Mouse (Mus musculus) B cell, adult (primary cell): ENCODE data around the gene Chst14. TPM values are rescaled to one million over a fixed set of nuclear protein-coding genes. Genes with fewer than 3 reads are reported as not detected.

Experiments
- total RNA-seq: library from RNA; stranded (reverse); gene quantifications from 4 replicates; pipeline ENCODE4 v1.2.4, GENCODE M21; 2023; ENCODE audit not compliant: inconsistent age

The Chst14 gene
- 3.6 to 4.3 TPM (median 4.0 TPM) in 4 replicates for total RNA-seq

DNA sequence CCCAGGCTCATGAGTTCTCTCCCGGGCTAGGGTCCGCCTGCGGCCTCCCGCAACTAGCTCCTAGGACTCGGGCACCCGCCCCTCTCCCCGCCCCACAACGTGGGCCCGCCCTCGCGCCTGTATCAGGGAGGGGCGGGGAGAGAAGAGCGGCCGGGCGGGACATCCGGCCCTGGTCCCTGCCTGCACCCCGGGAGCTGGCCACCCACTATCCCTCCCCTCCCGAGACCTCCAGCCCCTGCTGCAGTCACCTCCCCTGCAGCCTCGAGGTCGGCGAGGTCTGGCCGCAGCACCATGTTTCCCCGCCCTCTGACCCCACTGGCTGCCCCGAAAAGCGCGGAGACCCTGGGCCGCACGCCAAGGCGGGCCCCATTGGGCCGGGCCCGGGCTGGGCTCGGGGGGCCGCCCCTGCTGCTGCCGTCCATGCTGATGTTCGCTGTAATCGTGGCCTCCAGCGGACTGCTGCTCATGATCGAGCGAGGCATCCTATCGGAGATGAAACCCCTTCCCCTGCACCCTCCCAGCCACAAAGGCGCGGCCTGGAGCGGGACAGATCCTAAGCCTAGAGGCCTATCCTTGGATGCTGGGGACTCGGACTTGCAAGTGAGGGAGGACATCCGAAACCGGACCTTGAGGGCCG is at the start of gene Chst14:
Chst14 (plus strand) TSS at position 136 of the 637 bp plus-strand sequence.

DNA sequence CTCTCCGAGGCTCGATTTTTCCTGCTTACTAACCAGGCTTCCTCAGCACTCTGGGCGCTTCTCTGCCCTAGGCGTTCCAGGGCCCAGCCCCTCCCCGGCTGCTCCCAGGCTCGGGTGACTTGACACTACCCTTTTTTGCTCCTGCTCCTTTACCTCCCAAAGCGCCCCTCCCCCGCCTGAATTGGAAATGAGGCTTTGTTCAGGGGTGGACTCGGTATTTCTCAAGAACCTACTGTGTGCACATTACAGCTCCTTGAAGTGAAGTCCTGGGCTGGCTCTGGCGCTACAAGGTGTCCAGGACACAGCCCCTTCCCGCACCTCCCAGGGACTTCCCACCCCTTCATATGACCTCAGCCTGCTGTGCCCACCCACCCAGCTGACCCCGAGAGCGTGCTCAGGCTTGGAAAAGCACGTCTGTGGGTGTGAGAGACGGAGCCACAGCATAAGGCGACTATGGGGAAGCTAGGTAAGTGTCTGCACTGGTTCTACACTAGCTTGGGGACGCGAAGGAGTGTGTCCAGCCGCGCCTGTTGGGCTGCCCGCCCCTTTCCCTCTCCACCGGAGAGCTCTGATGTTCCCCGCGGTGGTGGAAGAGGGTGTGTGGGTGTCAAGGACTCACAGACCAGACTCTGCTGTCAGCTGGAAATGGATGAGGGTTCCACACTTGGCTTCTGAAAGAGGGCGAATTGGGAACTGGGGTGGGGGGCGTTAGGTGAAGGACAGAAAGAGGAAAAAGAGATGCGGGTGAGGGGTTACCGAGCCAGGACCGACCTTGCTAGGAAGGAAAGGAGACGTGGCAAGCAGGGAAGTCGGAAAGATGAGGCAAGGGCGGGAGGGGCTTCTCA is 26.1 kb upstream of the Chst14 start, which contains the start of gene Bahd1:
Bahd1 (plus strand) TSS at position 397 of the 845 bp plus-strand sequence.

Other genes with a start within 250 kb of the Chst14 start
- gene Ankrd63, start 222.5 kb upstream of the Chst14 start, total RNA-seq: 0.33 to 0.45 TPM (median 0.40 TPM) in 4 replicates
- 87.6 to 107 TPM (median 99.4 TPM) in 4 replicates for gene Plcb2, start 198.1 kb upstream of the Chst14 start, total RNA-seq
- gene Inafm2, start 180.7 kb upstream of the Chst14 start, total RNA-seq: 16.6 to 23.0 TPM (median 17.8 TPM) in 4 replicates
- 0.57 TPM in 1 of 4 replicates, not detected in the others for gene Ccdc9b, start 163.8 kb upstream of the Chst14 start, total RNA-seq
- not detected in 4 replicates for gene Phgr1, start 153.7 kb upstream of the Chst14 start, total RNA-seq
- gene Disp2, start 146.8 kb upstream of the Chst14 start, total RNA-seq: not detected in 4 replicates
- gene Knstrn, start 112.5 kb upstream of the Chst14 start, total RNA-seq: 7.0 to 11.9 TPM (median 8.3 TPM) in 4 replicates
- gene Ivd, start 64.5 kb upstream of the Chst14 start, total RNA-seq: 62.9 to 97.4 TPM (median 72.1 TPM) in 4 replicates
- 52.2 to 60.4 TPM (median 55.0 TPM) in 4 replicates for gene Bahd1, start 26.1 kb upstream of the Chst14 start, total RNA-seq
- gene Ccdc32, start 102.9 kb downstream of the Chst14 start, total RNA-seq: 11.5 to 14.4 TPM (median 13.0 TPM) in 4 replicates
- gene Rpusd2, start 108.3 kb downstream of the Chst14 start, total RNA-seq: 16.0 to 18.0 TPM (median 16.8 TPM) in 4 replicates
- gene Knl1, start 120.6 kb downstream of the Chst14 start, total RNA-seq: 3.3 to 4.7 TPM (median 4.1 TPM) in 4 replicates
- 1.8 to 4.5 TPM (median 3.7 TPM) in 4 replicates for gene Rad51, start 186.3 kb downstream of the Chst14 start, total RNA-seq
- gene Rmdn3, start 230.5 kb downstream of the Chst14 start, total RNA-seq: 29.7 to 39.8 TPM (median 34.3 TPM) in 4 replicates
- not detected in 4 replicates for gene Gchfr, start 241.3 kb downstream of the Chst14 start, total RNA-seq
- gene Gm14137, start 248.0 kb downstream of the Chst14 start, total RNA-seq: 10.0 to 12.9 TPM (median 10.9 TPM) in 4 replicates